Mouse (Mus musculus) forebrain, embryonic 10.5 days (tissue): ENCODE measurements around the gene Scml4. TPM values are rescaled to one million over a fixed set of nuclear protein-coding genes. Genes with fewer than 3 reads are reported as not detected.

ENCODE experiments used
- DNase-seq: peaks from one replicate; pipeline ENCODE4 v3.0.0-alpha.2; 2017; ENCODE audit warnings: low spot score; ENCODE audit errors: extremely low spot score
- H3K27ac ChIP-seq: fragments of 300-500 bp; sonication (generic); 2 replicates; pipeline ENCODE4 v1.5.1; 2016; ENCODE audit warnings: mild to moderate bottlenecking
- H3K27me3 ChIP-seq: fragments of 300-500 bp; sonication (generic); 2 replicates; pipeline ENCODE4 v1.6.1; 2016; ENCODE audit warnings: mild to moderate bottlenecking; ENCODE audit not compliant: poor library complexity, severe bottlenecking
- H3K36me3 ChIP-seq: fragments of 300-500 bp; sonication (generic); replicated peaks from 2 replicates; pipeline ENCODE4 v1.6.1; 2016; ENCODE audit warnings: mild to moderate bottlenecking, moderate library complexity
- H3K4me1 ChIP-seq: fragments of 300-500 bp; sonication (generic); 2 replicates; pipeline ENCODE4 v1.6.1; 2016
- H3K4me3 ChIP-seq: fragments of 300-500 bp; sonication (generic); 2 replicates; pipeline ENCODE4 v1.5.1; 2016; ENCODE audit warnings: mild to moderate bottlenecking, moderate library complexity
- H3K9me3 ChIP-seq: fragments of 300-500 bp; sonication (generic); 2 replicates; pipeline ENCODE4 v1.6.1; 2016; ENCODE audit warnings: mild to moderate bottlenecking, moderate library complexity
- WGBS: fragments of 180-500 bp; shearing (Covaris S2); methylation state at CpG from one replicate; pipeline ENCODE4 v1.1.7; 2016; 5-methylcytosine and 5-hydroxymethylcytosine counted together
- polyA plus RNA-seq: library from polyadenylated mRNA; unstranded; fragments of >200 nt; fragmentation: Nextera tagmentation; extraction: Ambion mirVana; gene quantifications from 2 replicates; pipeline ENCODE4 v1.2.1, GENCODE M21; 2016

The Scml4 gene
- polyA plus RNA-seq, 1 experiment from 2014 or later: 0.19 TPM

DNA sequence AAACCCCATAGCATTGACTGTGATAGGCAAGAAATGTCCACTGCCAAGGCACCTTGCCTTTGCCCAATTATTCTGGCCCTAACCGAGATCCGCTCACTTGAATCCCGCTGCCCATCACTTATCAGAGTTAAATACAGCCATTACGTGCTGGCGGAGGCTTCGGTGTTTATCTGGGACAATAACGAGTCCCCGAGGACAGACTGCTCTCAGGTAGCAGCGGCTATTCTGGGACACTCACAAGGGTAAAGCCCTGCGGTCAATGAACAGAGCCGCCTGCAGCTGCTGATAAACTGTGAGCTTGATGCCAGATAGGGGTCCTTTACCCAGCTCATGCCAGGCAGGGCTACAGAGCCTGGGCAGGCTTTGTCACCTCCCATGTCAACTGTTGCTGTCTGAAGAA lies 147.9 kb downstream of the Scml4 start:
- no peak overlapping the region for H3K27ac ChIP-seq
- no peak overlapping the region for H3K4me3 ChIP-seq
- peaks cover 23% of the 10 kb centered on the region for H3K4me1 ChIP-seq
- 75% methylated on average over 11 of the region's 11 CpGs for WGBS
- peaks cover 13% of the 10 kb centered on the region; the same call in 1 of the 2 replicates for H3K27me3 ChIP-seq
- no peaks in the 10 kb centered on the region for H3K9me3 ChIP-seq
- no peak for DNase-seq
- peaks cover 7% of the 10 kb centered on the region for H3K36me3 ChIP-seq

Other genes with a start within 250 kb of the Scml4 start
- gene Sec63, start 98.9 kb upstream of the Scml4 start, polyA plus RNA-seq: 28.2 and 30.6 TPM in 2 replicates